Mouse (Mus musculus): ENCODE data around the gene Ercc6l2.

The Ercc6l2 gene

DNA sequence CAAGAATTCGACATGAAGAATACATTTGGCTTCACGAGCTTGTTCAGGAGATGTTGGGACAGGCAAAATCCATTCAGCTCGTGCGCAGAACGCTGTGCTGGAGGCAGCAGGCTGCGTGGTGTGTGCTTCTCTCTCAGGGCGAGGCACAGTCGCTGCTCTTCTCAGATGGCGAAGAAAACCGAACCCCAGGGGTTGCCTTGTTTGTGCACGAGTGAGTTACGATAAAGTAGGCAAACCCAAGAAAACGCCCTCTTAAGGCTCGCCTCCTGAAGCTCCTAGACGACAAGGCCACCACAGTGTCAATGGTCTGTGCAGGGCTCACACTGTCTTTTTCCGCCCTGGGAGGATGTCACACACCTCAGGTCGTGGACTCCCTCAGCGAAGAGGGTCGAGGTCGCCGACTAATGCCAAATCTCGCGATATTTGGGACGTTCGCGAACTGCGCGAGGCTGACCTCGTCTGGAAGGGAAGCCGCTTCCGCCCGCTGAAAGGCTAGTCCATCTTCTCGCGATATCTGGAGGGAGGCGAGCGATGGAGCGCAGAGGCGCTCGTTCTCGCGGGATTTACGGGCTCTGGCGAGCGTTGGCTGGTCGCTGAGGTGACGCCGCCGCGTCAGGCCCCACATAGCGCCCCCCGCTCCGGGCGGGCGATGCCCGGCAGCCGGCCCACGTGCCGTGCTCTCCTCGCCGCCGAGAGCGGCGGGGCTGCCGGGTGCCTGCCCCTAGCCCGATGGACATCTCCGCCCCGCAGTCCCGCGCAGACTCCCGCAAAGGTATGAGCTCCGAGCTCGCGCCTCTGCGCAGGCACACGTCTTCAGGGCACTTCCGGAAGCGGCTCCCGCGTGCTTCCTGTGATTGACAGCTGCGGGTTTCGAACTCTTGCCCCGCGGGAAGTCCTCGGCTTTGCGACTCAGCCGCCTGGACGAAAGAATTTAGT lies at the start of gene Ercc6l2:
TSS of gene Ercc6l2 (plus strand) at position 495 of the 936 bp plus-strand sequence.
- peak; percentile 98 for DNase-seq (ENCODE audit: low read depth, low spot score)

DNA sequence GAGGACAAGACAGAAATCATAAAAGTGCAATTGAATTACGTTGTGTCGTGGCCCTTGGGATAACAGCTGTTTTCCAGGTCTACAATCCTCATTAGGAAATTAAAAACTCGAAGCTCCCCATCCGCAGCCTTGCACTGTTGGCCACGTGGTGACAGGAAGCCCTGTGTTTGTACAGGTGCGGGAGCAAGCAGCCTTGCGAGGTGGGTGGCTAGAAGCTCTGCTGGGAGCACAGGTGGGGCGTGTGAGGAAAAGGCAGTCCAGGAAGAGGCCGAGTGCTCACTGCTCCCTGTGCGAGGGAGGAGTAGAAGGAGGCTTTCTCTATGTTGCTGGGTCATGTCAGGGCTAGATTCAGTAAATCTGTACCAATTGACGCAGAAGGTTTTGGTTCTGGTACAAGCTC lies 49.0 kb upstream of the Ercc6l2 start:
- no peak for DNase-seq (ENCODE audit: low read depth, low spot score)

DNA sequence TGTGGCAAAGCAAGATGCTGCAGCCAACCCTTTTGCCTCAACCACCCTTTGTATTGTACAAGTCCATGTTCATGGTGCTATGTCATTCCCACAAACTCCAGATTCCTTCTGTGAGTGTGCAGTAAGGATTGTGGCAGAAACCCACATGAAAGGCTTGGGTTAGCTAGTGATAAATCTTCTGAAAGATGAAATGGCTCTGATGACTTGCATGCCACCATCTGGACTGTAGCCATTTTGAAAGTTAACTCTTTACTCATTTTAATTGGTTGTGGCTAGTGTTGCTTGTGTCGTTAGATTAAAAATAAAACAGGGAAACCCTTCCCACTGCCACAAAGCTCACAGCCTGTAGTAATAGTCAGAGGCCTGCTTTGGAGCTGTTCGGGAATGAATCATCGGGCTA lies 44.0 kb upstream of the Ercc6l2 start:
- DNase-seq (ENCODE audit: low read depth, low spot score) = no peak

DNA sequence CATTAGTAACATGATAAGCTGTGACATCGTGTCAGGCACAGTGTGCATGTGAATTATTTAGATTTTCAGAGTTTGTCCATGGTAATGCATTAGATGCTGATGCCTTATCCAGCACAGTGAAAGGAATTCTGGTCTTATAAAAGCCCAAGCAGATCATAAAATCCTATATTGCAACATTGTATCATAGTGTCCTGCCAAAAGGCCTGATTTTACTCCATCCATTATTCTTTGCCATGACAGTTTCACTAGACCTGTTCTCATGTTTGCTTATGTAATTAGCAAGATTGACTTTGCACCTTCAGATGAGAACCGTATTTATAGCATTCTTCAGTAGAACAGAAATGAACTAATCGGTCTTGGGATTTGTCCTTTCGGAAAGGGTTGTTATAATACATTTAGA lies 36.1 kb upstream of the Ercc6l2 start:
- DNase-seq (ENCODE audit: low read depth, low spot score) = no peak

DNA sequence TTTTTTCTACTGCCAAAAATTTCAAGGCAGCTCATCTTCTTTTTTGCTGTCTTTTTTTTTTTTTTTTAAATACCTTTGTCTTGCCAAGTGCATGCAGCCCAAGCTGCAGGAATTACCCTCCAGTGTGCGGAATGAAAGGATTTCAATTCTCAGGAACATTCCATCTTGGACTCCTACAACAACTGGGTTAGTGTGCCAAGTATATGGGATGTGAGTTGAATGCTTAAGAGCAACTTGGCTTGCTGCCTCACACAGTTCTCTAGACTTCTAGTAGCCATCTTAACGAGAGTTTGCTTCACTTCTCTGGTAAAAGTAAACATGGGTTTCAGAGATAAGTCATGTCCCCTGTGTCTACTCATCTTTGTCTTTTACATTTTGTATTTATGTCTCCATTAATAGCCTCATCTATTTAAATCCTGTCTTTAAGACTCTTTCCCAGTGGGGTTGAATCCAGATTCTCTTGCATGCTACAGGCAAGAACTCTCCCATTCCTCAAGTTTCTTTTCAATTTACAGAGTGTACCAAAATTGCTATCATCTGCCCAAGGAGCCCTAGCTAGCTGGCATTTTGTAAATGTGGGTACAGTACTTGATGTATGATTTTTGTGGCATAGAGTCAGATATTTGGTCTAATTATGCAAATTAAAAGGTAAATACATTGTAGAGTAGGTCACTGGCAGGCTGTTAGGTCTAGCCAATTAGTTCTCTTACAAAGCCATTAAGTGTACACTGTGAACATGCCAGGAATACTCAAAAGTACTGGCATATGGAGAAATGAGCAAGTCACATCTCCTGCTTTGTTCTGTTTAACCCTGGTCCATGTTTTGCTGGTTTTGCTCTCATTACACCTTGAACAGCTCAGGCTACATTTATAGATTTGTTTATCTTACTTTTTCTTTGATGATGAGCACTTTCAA lies 35.4 kb upstream of the Ercc6l2 start:
- DNase-seq (ENCODE audit: low read depth, low spot score) = no peak

DNA sequence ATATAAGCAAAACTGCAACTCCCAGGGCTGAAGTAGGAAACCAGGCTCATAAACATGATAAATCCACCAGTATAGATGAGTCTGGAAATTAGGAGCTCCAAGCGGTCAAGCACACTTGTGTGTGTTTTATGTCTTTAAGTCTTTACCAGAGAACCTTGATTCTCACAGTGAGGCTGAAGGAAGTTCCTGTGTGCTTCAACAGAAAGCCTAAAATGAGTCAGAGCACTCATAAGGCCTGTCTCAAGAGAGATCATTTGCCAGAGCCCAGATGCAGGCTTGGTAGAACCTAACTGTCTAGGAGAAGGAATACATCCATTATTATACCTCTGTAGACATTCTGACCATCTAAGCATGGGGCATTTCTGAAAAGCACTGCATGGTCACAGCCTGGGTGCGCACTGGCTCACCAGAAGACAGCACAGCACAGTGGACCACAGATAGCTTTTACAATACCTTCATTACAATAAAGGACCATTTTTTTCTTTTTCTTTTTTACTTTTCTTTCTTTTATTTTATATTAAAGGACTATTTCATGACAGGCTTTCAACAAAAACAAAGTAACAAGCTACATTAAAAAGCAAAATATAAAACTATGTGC lies 22.7 kb upstream of the Ercc6l2 start:
- no peak for DNase-seq (ENCODE audit: low read depth, low spot score)

DNA sequence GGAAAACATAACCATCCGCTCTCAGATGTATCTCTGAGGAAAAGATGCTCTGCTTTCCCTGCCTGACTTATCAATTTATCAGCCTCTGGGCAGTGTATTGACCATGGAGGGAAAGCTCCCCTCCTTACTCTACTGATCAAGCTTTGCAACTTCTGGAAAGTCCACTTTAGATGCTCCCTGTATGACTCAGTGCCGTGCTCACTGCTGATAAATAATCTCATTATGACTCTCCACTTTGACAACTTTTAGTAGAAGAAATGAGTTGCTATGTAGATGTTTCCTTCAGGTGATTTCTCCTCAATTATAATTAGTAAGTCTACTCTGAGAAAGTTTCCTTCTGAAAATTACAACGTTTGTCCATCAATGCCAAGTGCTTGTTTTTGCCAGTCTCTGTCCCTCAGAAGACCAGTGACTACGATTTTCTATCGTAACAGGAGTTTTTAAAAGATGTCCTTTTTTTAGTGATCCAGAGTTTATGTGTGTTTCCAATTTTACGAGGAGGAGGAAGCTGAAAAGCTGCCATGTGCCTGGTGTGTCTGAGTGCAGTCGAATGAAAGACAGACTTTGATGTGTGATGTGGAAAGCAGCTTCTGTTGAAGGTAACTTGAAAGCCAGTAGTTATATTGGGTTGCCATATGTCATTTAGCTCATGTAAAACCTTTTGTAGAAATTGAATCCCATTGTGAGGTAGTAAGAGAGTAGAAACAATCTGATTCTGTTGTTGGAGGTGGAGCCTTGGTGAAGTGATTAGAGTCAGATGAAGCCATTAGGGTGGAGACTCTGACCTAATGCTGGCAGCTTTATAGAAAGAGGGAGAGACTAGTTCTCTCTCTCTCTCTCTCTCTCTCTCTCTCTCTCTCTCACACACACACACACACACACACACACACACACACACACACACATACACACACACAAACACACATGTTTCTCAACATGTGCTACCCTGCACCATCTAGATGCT lies 21.4 kb upstream of the Ercc6l2 start:
- no peak for DNase-seq (ENCODE audit: low read depth, low spot score)

DNA sequence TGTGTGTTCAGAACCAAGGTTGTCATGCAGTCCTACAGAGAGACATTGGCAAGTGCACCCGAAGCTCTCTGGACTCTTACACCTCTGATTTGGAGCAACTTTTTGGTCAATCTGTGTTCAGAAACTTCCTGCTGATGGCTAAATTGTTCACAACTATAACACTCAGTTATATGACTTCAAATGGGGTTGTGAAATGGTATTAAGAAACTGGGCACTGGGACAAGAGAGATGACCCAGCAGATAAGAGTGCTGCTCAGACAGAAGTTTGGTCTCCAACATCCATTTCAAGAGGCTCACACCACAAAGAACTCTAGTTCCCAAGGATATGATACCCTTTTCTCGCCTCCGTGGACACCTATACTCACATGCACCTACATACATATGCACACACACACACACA lies 16.4 kb upstream of the Ercc6l2 start:
- no peak for DNase-seq (ENCODE audit: low read depth, low spot score)

DNA sequence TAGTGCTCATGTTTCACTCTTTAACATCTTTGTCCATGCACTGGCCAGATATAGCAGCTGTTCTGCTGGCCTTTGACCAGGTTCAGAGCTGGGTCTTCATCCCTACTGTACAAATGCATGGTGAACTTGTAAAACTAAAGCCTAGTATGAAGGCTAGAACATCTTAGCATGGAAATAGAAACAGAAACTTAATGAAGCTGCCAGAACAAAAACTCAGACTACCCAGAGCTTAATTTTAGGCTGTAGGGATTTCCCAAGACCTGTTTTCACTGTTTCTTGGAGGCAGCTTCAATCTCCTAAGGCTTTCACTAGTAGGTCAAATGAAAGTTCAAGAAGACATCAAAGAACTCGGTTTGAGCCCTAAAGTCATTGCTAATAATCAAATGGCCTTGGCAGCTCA lies 15.1 kb upstream of the Ercc6l2 start:
- no peak for DNase-seq (ENCODE audit: low read depth, low spot score)

DNA sequence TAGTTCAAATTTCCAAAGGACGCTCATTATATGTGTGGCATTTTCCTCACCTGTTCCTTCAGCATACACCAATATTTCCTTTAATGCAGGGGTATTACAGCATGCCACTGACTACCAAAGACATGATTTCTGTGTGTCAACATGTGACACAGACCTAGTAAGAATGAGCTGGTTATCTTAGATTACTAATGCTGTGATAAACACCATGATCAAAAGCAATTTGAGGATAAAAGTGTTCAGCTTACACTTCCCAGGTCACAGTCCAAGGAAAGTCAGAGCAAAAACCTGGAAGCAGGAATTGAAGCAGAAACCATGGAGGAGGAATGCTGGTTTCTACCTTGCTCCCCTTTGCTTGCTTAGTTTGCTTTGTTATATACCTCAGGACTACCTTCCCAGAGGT lies 13.8 kb upstream of the Ercc6l2 start:
- DNase-seq (ENCODE audit: low read depth, low spot score) = no peak

DNA sequence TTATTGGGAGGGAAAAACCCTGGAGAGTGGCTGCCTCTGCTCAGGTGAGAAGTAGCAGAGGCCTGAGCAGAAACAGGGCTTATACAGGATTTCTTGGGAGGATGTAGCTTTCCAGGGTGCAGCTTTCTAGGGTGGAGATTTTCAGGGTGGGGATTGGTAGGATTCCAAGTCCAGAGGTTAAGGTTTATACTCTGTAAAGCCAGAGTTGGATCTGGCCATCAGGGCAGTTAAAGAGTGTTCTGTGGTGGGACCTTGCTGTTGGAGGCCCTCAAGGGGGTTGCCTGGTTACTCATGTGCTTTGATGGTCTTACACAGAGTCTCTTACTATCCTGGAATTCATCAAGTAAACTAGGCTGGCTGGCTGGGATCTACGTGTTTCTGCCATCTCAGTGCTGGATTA lies 7.8 kb upstream of the Ercc6l2 start:
- no peak for DNase-seq (ENCODE audit: low read depth, low spot score)

DNA sequence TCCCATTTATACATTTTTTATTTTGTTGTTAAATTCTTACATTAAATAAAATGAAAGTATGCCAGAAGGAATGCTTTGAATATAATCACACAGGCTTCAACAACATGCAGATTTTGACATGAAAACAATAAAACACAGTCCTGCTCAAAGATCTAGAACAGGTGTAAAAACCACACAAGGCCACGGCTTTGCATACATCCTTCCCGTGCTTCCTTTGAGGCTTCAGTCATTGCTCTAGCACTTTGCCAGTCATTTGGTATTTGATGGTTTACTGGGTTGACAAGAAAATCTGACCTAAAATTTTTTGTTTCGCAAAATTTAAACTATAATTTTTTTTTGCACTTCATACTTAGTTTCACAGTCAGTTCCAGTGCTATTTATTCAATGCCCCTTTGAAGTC lies 7.1 kb upstream of the Ercc6l2 start:
- no peak for DNase-seq (ENCODE audit: low read depth, low spot score)

DNA sequence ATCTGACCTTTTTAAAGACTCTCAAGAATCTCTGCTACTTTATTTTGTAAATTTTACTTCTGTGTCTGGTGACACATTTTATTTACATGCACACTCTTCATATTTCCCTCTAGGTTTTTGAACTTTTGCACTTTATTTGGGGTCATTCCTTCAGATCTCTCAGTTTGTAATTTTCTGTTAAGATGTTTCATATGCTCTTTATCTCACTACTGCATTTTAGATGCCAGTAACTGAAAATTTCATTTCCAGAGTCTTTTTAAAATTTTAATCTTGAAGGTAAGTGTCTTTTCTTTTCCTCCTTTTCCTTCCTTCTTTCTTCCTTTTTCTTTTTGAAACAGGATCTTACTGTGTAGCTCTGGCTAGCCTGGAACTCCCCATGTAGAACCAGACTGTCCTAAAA lies 3.6 kb upstream of the Ercc6l2 start:
- DNase-seq (ENCODE audit: low read depth, low spot score) = no peak

DNA sequence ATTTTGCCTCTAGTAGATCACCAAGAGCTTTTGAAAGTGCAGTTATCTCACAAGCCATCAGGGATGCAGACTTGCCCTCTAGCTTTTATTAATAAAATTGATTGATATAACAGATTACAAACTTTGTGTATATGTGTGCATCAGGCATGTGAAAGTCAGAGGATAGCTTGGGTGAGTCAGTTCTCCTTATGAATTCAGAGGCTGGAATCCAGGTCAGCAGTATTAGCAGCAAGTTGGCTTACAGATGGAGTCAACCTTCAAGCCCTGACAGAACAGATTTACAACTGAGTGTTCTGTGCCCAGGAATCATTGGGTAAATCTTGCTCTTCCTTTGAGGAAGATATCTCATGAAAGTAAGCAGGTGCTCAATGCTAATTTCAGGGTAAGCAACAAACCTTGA lies 891 bp downstream of the Ercc6l2 start:
- DNase-seq (ENCODE audit: low read depth, low spot score) = peak; percentile 4

DNA sequence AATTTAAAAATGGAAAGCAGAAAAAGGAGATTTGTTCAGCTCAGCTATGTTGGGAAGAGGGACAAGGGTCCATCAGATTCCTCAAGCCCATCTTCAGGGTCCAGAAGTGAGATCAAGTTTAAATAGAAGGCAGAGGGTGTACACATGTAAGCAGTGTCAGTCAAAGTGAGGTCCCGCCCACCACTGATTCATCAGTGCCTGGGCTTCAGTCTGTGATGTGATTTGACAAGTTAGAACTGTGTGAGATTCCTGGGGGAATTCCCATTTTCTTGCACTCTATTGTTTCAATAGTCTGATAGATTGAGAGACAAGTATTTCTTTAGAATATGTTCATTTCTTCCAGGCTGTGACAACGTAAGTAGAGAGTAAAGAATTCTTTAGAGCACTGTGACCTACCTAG lies 30.7 kb downstream of the Ercc6l2 start:
- DNase-seq (ENCODE audit: low read depth, low spot score) = no peak

DNA sequence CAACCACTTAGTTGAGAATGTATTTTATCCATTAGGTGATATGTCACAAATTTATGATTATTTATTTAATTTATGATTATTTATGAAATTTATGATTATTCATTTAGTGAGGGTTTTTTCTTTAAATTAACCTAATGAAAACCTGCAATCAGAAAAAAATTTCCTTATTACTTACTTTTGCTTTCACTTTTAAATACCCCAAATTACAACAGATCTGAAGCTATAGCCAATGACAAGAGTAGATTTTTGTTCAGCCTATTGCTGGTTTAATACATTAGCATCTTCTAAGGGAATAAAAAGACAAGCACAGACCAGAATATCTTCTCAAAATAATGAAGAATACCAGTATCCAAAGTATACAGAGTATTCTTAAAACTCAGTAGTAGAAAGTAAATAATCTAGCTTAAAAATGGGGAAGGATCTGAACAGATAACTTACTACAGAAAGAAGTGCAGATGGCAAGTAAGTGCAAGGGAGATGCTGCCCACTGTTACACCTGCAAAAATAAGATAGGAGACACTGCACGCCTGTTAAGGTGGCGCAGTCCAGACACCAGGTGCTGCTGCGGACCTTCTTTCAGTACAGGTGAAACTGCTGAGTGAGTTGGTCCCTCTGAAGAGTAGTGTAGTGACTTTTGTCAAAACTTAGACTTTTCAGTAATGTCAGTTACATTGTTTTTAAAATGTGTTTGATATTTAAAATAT lies 35.4 kb downstream of the Ercc6l2 start:
- no peak for DNase-seq (ENCODE audit: low read depth, low spot score)

DNA sequence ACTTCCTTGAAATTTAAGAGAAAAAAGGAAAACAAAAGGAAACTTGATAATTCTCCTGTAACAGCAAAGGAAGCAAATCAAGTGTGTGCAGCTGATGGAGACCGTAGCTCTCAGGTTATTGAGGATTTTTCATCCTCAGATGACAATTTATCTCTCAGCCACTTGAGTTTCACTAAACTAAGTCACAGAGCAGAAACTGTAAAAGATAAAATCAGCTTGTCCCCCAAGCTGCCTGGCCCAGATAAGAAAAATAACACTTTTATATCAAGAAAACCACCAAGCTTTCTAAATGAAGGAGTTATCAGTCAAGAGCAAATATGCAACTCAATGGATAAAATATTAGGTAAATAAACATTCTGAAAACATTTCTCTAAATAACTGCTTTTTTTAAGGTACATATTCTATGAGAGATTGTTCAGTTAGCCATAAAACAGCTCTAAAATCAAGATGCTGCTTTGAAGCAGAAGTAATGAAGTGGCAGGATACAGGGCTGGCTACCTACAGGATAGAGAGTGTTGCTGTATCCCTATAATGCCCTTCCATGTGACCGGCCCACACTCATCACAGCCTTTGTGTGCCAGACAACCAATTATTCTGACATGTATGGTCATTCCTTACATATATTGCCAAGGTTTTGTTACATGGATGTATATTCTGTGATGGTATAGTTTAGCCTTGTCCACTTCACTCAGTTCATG lies 57.7 kb downstream of the Ercc6l2 start:
- no peak for DNase-seq (ENCODE audit: low read depth, low spot score)

DNA sequence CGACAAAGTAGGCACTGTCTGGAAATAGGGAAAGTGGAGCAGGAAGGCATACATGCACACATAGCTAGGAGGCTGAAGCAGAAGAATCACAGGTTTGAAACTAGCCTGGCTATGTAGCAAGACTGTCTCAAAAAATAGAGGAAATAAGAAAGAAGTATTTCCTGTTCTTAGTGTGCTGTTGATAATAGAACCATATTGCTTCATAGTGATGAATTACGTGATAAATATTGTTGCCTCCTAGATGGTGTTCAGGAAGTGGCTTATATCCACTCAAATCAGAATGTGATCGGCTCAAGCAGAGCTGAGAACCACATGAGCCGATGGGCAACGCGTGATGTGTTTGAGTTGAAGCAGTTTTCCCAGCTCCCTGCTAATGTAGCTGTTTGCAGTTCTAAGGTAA lies 62.1 kb downstream of the Ercc6l2 start:
- no peak for DNase-seq (ENCODE audit: low read depth, low spot score)

DNA sequence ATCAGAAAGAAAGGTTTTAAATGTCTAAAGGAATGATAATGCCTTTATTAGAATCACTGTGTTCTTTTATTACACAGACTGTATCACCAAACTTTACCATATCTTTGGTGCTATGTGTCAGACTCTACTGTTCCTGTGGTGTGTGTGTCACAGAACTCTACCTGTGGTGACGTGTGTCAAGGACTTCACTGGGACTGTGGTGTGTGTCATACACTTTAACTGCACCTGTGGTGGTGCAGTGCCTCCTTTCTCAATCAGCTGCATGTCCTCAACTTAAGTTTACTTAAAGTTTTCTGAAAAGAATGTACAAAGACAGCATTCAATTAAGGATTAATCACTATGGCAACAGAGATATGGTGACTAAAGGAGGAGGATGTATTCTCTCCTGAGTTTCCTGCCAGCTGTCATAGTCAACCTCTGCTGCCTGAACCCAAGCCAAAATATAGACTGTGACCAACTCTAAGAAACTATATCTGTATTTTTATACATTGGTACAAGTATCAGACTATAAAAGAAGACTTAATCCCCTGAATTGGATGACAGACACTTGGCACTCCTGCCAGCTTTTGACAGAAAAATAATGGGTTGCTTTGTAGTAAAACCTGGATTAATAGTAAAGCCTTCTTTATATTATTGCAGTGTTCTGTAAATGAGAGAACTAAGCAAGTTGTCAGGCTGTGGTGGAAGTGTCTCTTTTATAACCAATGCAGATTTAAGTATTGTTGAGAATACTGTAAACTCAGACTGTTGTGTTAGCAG lies 64.2 kb downstream of the Ercc6l2 start:
- no peak for DNase-seq (ENCODE audit: low read depth, low spot score)
